Mouse (Mus musculus): ENCODE results near the gene Hook2.

Gene Hook2

GRCm38 (mm10) chr8:84970913-84971312 is 19.5 kb upstream of the Hook2 start:
- in situ Hi-C loops (cut with MboI; ENCODE audit: low sequenced_read_pairs), result no loop called here

- in situ Hi-C loops (cut with MboI; ENCODE audit: low sequenced_read_pairs), result no loop called here
These were observed 17.3 kb upstream of the Hook2 start for GRCm38 (mm10) chr8:84973079-84973478.

DNA sequence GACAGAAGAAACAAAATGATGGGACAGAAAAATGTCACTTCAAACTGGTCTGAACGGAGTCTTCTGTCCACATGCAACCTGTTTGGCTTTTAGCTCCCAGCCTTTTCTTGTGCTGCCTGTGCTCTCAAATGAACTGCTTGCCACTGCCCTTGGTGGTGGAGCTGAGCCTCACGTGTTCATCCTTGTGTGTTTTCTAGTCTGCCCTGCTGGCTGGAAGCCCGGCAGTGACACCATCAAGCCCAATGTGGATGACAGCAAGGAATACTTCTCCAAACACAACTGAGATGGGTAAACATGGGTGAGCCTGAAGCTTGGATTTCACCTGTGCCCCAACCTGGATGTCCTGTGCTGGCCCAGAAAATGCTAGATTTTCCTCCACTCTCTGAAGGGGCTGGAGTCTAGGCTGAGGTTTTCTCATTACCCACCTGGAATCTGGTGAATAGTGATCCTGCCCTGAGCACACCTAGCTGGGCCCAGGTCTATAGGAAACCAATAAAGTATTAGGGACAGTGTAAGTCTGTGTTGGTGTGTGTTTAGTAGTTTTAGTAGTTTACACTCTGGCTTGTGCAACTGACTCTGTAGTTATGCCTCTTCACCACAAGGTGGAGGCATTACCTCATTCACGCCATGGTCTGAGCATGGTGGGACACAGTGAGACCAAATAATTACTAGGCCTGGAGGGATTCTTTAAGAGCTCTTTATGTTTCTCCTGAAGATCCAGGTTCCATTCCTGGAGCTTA is 16.4 kb upstream of the Hook2 start:
- in situ Hi-C loops (cut with MboI; ENCODE audit: low sequenced_read_pairs), result no loop called here

- in situ Hi-C loops (cut with MboI; ENCODE audit: low sequenced_read_pairs), result no loop called here
These were observed 15.8 kb upstream of the Hook2 start for GRCm38 (mm10) chr8:84974543-84975142.

GRCm38 (mm10) chr8:84975434-84975833 is 15.0 kb upstream of the Hook2 start:
- in situ Hi-C loops (cut with MboI; ENCODE audit: low sequenced_read_pairs), result no loop called here

DNA sequence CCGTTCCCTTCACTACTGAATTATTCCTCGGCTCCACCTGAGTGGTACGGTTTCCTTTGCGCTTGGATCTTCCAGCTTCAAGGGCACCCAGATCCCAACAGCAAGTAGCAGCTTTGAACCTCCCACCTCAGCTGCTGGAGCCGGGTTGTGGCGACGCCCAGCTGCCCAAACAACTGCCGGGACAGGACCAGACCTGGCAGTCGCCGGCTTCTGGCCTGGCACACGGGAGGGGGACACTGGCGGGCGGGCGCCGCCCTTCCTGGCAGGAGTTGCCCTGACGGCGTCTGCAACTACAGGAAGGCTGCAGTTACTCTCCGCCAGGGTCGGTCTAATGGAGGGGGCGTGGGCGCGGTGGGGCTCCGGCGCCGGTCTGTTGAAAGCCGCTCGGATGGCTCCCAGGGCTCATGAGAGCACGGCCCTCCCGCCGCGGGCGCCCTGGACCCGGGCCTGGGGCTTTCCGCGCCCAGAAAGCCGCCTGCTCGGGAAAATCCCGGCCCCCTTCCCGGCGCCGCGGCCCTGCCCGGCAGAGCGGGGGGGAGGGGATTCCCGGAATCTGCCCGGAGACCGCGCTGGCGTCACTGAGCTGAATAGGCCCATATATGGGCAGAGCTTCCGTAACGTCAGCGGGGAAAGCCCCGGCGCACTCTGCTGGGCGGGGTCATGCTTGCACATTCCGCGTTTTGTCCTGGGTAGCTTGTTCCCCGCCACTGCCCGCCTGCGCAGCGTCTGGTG is 14.2 kb upstream of the Hook2 start:
- in situ Hi-C loops (cut with MboI; ENCODE audit: low sequenced_read_pairs), result no loop called here

DNA sequence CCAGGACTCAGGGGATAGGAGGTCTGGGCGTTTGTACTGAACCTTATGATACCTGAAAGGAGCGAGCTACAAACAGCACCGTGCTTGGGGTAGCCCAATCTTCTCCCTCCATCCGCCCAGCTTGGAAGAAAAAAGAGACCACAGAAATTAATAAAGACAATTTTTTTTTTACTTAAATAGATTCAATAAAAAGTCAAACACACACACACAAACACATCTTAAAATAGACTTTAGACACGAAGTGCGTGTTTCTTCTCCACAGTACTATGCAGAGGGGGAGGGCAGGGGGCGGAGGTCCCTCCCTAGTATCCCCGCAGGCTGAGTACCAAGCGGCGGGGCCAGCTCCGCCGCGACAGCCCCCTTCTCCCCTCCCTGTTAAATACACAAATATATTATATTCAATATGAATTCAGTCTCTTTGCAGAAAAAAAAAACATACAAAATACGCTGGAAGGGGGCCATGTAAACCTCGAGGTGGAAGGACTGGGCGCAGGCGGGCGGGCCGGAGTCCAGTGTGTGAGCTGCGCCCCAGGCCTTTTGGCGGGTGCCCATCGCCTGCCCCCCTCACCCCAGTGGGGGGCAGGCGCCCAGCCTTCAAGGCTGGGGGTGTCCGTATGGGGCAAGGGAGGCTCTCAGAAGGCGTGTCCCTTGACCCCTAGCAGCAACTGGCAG is 13.5 kb upstream of the Hook2 start:
- in situ Hi-C loops (cut with MboI; ENCODE audit: low sequenced_read_pairs), result no loop called here

DNA sequence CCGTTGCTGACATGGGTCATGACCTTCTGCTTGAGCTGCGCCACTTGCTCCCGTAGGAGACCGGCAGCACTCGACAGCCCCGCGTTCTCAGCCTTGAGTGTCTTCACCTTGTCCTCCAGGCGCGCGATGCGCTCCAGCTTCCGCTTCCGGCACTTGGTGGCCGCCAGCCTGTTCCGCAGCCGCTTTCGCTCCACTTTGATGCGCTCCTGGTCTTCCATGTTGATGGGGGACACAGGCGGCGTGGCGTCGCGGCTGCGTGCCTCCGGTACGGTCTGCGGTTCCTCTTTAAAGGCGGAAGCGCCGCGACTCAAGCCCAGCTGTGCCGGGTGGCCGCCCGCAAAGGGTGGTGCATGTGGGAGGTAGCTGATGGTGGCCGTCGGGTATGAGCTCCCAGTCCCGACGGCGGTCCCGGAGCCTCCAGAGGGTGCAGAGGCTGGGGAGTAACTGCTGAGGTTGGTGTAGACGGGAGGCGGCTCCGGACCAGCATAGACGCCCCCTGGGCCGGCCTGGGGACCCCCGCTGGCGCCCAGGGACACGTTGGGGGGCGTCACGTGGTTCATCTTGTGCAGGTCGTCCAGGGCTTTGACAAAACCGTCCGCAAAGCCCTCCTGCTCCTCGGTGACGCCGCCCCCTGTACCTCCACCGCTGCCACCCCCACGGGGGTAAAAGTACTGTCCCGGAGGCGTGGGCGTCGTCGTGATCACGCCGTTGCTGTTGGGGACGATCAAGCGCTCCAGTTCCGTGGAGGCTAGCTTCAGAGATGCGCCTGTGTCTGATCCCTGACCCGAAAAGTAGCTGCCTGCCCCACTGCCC is 12.8 kb upstream of the Hook2 start:
- in situ Hi-C loops (cut with MboI; ENCODE audit: low sequenced_read_pairs), result no loop called here

- in situ Hi-C loops (cut with MboI; ENCODE audit: low sequenced_read_pairs), result no loop called here
These were observed 12.0 kb upstream of the Hook2 start, which contains the start of gene Junb for GRCm38 (mm10) chr8:84978248-84978940. TSS of gene Junb (minus strand) at chr8:84978718.

- in situ Hi-C loops (cut with MboI; ENCODE audit: low sequenced_read_pairs), result no loop called here
These were observed 10.6 kb upstream of the Hook2 start for GRCm38 (mm10) chr8:84979599-84980421.

- in situ Hi-C loops (cut with MboI; ENCODE audit: low sequenced_read_pairs), result no loop called here
These were observed 9.6 kb upstream of the Hook2 start for GRCm38 (mm10) chr8:84980622-84981358.

GRCm38 (mm10) chr8:84981644-84982498 is 8.5 kb upstream of the Hook2 start:
- in situ Hi-C loops (cut with MboI; ENCODE audit: low sequenced_read_pairs), result no loop called here

DNA sequence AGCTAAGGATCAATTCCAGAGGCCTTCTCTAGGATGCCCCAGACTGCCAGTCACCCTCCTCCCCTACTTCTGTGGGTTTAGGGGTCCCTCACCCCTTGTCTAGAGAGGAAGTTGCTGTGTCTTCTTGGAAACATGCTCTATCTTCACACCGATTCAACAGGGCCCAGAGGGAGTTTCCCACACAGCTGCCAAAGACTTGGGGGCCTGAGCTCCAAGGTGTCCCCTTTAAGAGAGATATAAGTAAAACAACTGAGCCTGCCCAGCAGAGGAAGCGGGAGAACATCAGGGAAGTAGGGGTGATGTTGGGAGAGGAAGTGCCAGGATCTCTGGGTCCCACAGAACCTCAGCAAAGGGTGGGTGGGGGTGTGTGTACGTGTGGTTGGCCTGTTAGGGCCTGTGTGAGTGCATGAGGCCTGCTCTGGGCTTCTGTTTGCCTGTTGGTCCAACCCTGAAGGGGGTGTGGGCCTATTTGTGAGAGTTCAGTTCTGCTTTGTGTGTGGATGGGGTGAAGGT is 7.8 kb upstream of the Hook2 start:
- in situ Hi-C loops (cut with MboI; ENCODE audit: low sequenced_read_pairs), result no loop called here

GRCm38 (mm10) chr8:84984294-84985048 is 5.9 kb upstream of the Hook2 start:
- in situ Hi-C loops (cut with MboI; ENCODE audit: low sequenced_read_pairs), result no loop called here

DNA sequence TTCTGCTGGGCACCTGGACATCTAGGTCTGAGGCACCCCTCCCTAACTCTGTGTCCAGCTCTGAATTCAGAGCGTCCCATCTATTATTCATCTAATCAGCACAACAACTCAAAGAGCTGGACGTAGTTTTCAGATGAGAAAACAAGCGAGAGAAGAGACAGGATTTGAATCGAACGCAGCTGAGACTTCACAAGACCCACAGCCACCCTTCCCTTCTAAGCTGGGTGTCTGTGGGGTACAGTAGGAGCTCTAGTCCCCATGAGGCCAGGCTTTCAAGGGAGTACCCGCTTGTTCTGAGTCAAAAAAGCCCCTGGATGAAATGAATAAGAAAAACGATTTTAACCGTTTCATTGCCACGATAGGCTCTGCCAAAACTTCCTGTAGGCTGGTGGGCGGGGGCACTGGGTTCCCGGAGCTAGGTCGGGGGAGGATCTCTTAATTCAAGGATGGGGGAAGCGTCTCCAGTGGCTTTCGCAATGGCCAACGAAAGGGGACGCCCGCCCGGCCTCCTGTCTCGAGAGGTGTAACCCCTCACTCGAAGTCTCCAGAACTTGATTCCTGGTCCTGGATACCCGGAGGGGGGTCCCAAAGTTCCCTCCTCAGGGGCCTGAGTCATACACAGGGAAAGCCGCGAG is 5.2 kb upstream of the Hook2 start:
- in situ Hi-C loops (cut with MboI; ENCODE audit: low sequenced_read_pairs), result no loop called here
